Mouse (Mus musculus) MEL (cell line): ENCODE data around the gene Hnrnpr. TPM values are rescaled to one million over a fixed set of nuclear protein-coding genes. Genes with fewer than 3 reads are reported as not detected.

Source experiments
- DNase-seq: peaks from one replicate; pipeline ENCODE4 v3.0.0; 2011; ENCODE audit warnings: low read depth, low spot score
- H3K27ac ChIP-seq: 2 replicates; pipeline ENCODE4 v1.5.1; 2012; ENCODE audit warnings: low read depth, mild to moderate bottlenecking, control low read depth, low read length, moderate library complexity; ENCODE audit not compliant: control insufficient read depth
- H3K27me3 ChIP-seq, 2 experiments: fragments of 150-350 bp in 1 of 2; sonication (generic) in 1 of 2; 2 replicates each; pipeline ENCODE4 v1.6.1; 2012; ENCODE audit warnings: low read length in 2 of 2, mild to moderate bottlenecking in 2 of 2, improper control_type of control experiment in 1 of 2, moderate library complexity in 1 of 2; ENCODE audit not compliant: insufficient read depth in 2 of 2, control insufficient read depth in 1 of 2
- H3K36me3 ChIP-seq, 2 experiments: 2 replicates each; pipeline ENCODE4 v1.6.1; 2012 to 2014; ENCODE audit warnings: low read length in 2 of 2, improper control_type of control experiment in 1 of 2, inconsistent platforms in 1 of 2, mild to moderate bottlenecking in 1 of 2; ENCODE audit not compliant: insufficient read depth in 2 of 2, control insufficient read depth in 1 of 2
- H3K4me1 ChIP-seq, 2 experiments: fragments of 150-350 bp in 1 of 2; sonication (generic) in 1 of 2; 2 replicates each; pipeline ENCODE4 v1.6.1; 2012; ENCODE audit warnings: low read length in 2 of 2, improper control_type of control experiment in 1 of 2, mild to moderate bottlenecking in 1 of 2; ENCODE audit not compliant: insufficient read depth in 2 of 2, control insufficient read depth in 1 of 2
- H3K4me3 ChIP-seq, 2 experiments: fragments of 150-350 bp in 1 of 2; sonication (generic) in 1 of 2; 2 replicates each; pipeline ENCODE4 v1.5.1; 2012; ENCODE audit warnings: low read depth in 2 of 2, low read length in 2 of 2, mild to moderate bottlenecking in 2 of 2, moderate library complexity in 2 of 2, control low read depth in 1 of 2, improper control_type of control experiment in 1 of 2; ENCODE audit not compliant: control insufficient read depth in 1 of 2, insufficient read depth in 1 of 2
- H3K79me2 ChIP-seq: 2 replicates; pipeline ENCODE4 v1.6.1; 2012; ENCODE audit warnings: mild to moderate bottlenecking, low read length, moderate library complexity; ENCODE audit not compliant: control insufficient read depth, poor library complexity, insufficient read depth
- H3K9ac ChIP-seq: 2 replicates; pipeline ENCODE4 v1.6.1; 2012; ENCODE audit warnings: low read depth, mild to moderate bottlenecking, control low read depth, low read length, moderate library complexity; ENCODE audit not compliant: control insufficient read depth, poor library complexity, severe bottlenecking
- H3K9me3 ChIP-seq: fragments of 150-350 bp; sonication (generic); replicated peaks from 2 replicates; pipeline ENCODE4 v1.6.1; 2012; ENCODE audit warnings: mild to moderate bottlenecking, low read length, improper control_type of control experiment, moderate library complexity; ENCODE audit not compliant: insufficient read depth
- BHLHE40 ChIP-seq: IDR thresholded peaks from 2 replicates; pipeline ENCODE4 v1.6.1; 2012; ENCODE audit warnings: low read depth, mild to moderate bottlenecking, inconsistent platforms, low read length, improper control_type of control experiment, borderline replicate concordance
- CTCF ChIP-seq, 3 experiments: IDR thresholded peaks in 2 of 3; conservative IDR thresholded peaks in 1 of 3; 2 replicates each; pipeline ENCODE4 v1.5.1; 2011 to 2012; ENCODE audit warnings: low read length in 3 of 3, low read depth in 2 of 3, mild to moderate bottlenecking in 2 of 3, improper control_type of control experiment in 1 of 3, inconsistent platforms in 1 of 3, mixed read lengths in 1 of 3, moderate library complexity in 1 of 3; ENCODE audit not compliant: control insufficient read depth in 1 of 3, insufficient read depth in 1 of 3, poor library complexity in 1 of 3, severe bottlenecking in 1 of 3
- EP300 ChIP-seq, 2 experiments: IDR thresholded peaks; 2 replicates each; pipeline ENCODE4 v1.6.1; 2011; ENCODE audit warnings: improper control_type of control experiment in 2 of 2, low read length in 2 of 2, low read depth in 1 of 2, mild to moderate bottlenecking in 1 of 2
- GABPA ChIP-seq: IDR thresholded peaks from 2 replicates; pipeline ENCODE4 v1.6.1; 2012; ENCODE audit warnings: low read depth, mild to moderate bottlenecking, inconsistent platforms, low read length, improper control_type of control experiment, moderate library complexity
- KAT2A ChIP-seq: conservative IDR thresholded peaks from 2 replicates; pipeline ENCODE4 v1.6.1; 2012; ENCODE audit warnings: low read depth, low read length, improper control_type of control experiment, inconsistent platforms
- MYB ChIP-seq: IDR thresholded peaks from 2 replicates; pipeline ENCODE4 v1.6.1; 2011; ENCODE audit warnings: mild to moderate bottlenecking, low read depth, low read length, improper control_type of control experiment
- MYC ChIP-seq: IDR thresholded peaks from 2 replicates; pipeline ENCODE4 v1.6.1; 2011; ENCODE audit warnings: low read depth, mild to moderate bottlenecking, low read length, improper control_type of control experiment, moderate library complexity
- NRF1 ChIP-seq: IDR thresholded peaks from 2 replicates; pipeline ENCODE4 v1.6.1; 2014; ENCODE audit warnings: low read depth, mild to moderate bottlenecking, inconsistent platforms, low read length, improper control_type of control experiment, moderate library complexity; ENCODE audit not compliant: poor library complexity, insufficient read depth, severe bottlenecking
- POLR2AphosphoS2 ChIP-seq: IDR thresholded peaks from 2 replicates; pipeline ENCODE4 v1.6.1; 2011; ENCODE audit warnings: low read length, improper control_type of control experiment
- POLR2AphosphoS5 ChIP-seq: IDR thresholded peaks from 2 replicates; pipeline ENCODE4 v1.6.1; 2012; ENCODE audit warnings: low read depth, borderline replicate concordance, mild to moderate bottlenecking, inconsistent platforms, low read length, moderate library complexity, mixed read lengths
- RCOR1 ChIP-seq: IDR thresholded peaks from 2 replicates; pipeline ENCODE4 v1.6.1; 2012; ENCODE audit warnings: low read depth, mild to moderate bottlenecking, inconsistent platforms, low read length, improper control_type of control experiment
- SIN3A ChIP-seq: IDR thresholded peaks from 2 replicates; pipeline ENCODE4 v1.6.1; 2012; ENCODE audit warnings: low read length, improper control_type of control experiment, inconsistent platforms
- TAL1 ChIP-seq: IDR thresholded peaks from 2 replicates; pipeline ENCODE4 v1.6.1; 2012; ENCODE audit warnings: mild to moderate bottlenecking, inconsistent platforms, low read length, moderate library complexity, mixed read lengths
- TBP ChIP-seq: IDR thresholded peaks from 2 replicates; pipeline ENCODE4 v1.8.0; 2011; ENCODE audit warnings: low read depth, low read length, improper control_type of control experiment
- UBTF ChIP-seq: IDR thresholded peaks from 2 replicates; pipeline ENCODE4 v1.6.1; 2012; ENCODE audit warnings: low read depth, mild to moderate bottlenecking, inconsistent platforms, low read length, improper control_type of control experiment, moderate library complexity, borderline replicate concordance; ENCODE audit not compliant: insufficient read depth
- USF2 ChIP-seq, 2 experiments: IDR thresholded peaks; 2 replicates each; pipeline ENCODE4 v1.6.1; 2011 to 2012; ENCODE audit warnings: improper control_type of control experiment in 2 of 2, low read length in 2 of 2, borderline replicate concordance in 1 of 2, inconsistent platforms in 1 of 2, low read depth in 1 of 2, mild to moderate bottlenecking in 1 of 2; ENCODE audit not compliant: insufficient read depth in 1 of 2
- ZMIZ1 ChIP-seq: IDR thresholded peaks from 2 replicates; pipeline ENCODE4 v1.6.1; 2012; ENCODE audit warnings: low read depth, mild to moderate bottlenecking, inconsistent platforms, low read length, improper control_type of control experiment, moderate library complexity
- ZNF384 ChIP-seq: IDR thresholded peaks from 2 replicates; pipeline ENCODE4 v1.6.1; 2012; ENCODE audit warnings: low read depth, mild to moderate bottlenecking, inconsistent platforms, low read length, improper control_type of control experiment
- polyA plus RNA-seq, 2 experiments: library from polyadenylated mRNA; stranded (reverse) in 1 of 2; unstranded in 1 of 2; fragments of >175 nt in 1 of 2; fragments of >200 nt in 1 of 2; gene quantifications; 2 replicates each; pipeline versions ENCODE4 v1.2.1 to v1.2.4; 2012; ENCODE audit warnings: low replicate concordance in 2 of 2, low read depth in 1 of 2; ENCODE audit not compliant: insufficient read length in 2 of 2, insufficient read depth in 1 of 2, missing spikeins in 1 of 2
- total RNA-seq: library from RNA; depleted of rRNA; stranded (reverse); fragments of 300-350 nt; gene quantifications from 2 replicates; pipeline ENCODE4 v1.2.3, GENCODE M21; 2012

Hnrnpr gene
- total and polyA plus RNA-seq, 3 experiments: 97.2 to 366 (median 148) TPM

GRCm38 (mm10) chr4:136317667-136318066 lies 6.9 kb downstream of the Hnrnpr start:
- H3K9ac ChIP-seq: no peak overlapping the region
- no peaks in the 10 kb centered on the region for H3K9me3 ChIP-seq
- DNase-seq: no peak
- H3K4me3 ChIP-seq: no peak overlapping the region
- no peak for TF ChIP-seq POLR2AphosphoS2
- no peak for TF ChIP-seq BHLHE40
- no peak for TF ChIP-seq TAL1
- no peak for TF ChIP-seq NRF1
- no peak for TF ChIP-seq SIN3A
- TF ChIP-seq ZMIZ1: no peak
- TF ChIP-seq, all 39 proteins: peak for 0
- peaks cover 33% of the 10 kb centered on the region for H3K79me2 ChIP-seq
- H3K4me1 ChIP-seq: peaks cover 4 to 9% of the 10 kb centered on the region in 2 experiments; a peak in 2 of 4 replicates
- H3K27me3 ChIP-seq: no peaks in the 10 kb centered on the region
- H3K27ac ChIP-seq: no peak overlapping the region
- H3K36me3 ChIP-seq: peaks cover 19 to 43% of the 10 kb centered on the region in 2 experiments

- DNase-seq: no peak
- TF ChIP-seq TBP: no peak
- no peak for TF ChIP-seq ZNF384
- TF ChIP-seq MYC: no peak
- TF ChIP-seq EP300 (IDR thresholded peaks at IDR 0.05; ENCODE audit: low read depth in 1 of 2, low read length in 2 of 2): no peak
- TF ChIP-seq MYB: no peak
- TF ChIP-seq UBTF: no peak
- TF ChIP-seq RCOR1: no peak
- no peak for TF ChIP-seq POLR2AphosphoS5
- no peak for TF ChIP-seq KAT2A
- TF ChIP-seq USF2 (IDR thresholded peaks at IDR 0.05; ENCODE audit: borderline replicate concordance in 1 of 2, insufficient read depth in 1 of 2, low read depth in 1 of 2, low read length in 2 of 2): no peak
- no peak for TF ChIP-seq SIN3A
- no peak for TF ChIP-seq GABPA
- no peak for TF ChIP-seq CTCF (IDR thresholded peaks at IDR 0.05 in 2 of 3, conservative IDR thresholded peaks at IDR 0.05 in 1 of 3; ENCODE audit: control insufficient read depth in 1 of 3, insufficient read depth in 1 of 3, low read depth in 2 of 3, low read length in 3 of 3, poor library complexity in 1 of 3, severe bottlenecking in 1 of 3)
- Histone ChIP-seq H3K9ac (no peak overlapping the region), H3K9me3 (no peaks in the 10 kb centered on the region), H3K4me1 (no peaks in the 10 kb centered on the region), H3K27me3 (no peaks in the 10 kb centered on the region), H3K27ac (no peak overlapping the region), H3K36me3 (peaks cover 1 to 54% of the 10 kb centered on the region in 2 experiments), H3K79me2 (peaks cover 25% of the 10 kb centered on the region), H3K4me3 (no peak overlapping the region)
These were observed 9.3 kb downstream of the Hnrnpr start for GRCm38 (mm10) chr4:136320016-136320415.
